ENCODE assay signal across 24 mouse cellular contexts in the genomic region with DNA sequence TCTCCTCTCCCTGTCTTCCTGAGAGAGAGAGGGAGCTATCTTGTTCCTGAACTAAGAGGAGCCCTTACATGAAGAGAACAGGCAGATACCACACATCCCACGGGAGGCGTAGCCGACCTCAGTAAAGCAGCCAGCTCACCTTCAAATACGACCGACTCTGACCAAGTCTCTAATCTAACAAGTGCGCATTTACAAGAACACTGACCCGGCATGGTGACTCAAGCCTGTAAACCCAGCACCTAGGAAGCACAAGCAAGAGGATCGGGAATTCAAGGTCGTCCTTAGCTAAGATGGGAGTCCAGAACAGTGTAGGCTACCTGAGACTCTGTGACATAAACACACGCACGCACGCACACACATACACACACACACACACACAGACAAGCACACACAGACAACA. TPM values are rescaled to one million over a fixed set of nuclear protein-coding genes. Genes with fewer than 3 reads are reported as not detected.
DNase-seq lines count a peak whose midpoint lies in the region; ATAC-seq and TF ChIP-seq lines count a peak whose summit lies in the region.
"Had no signal": no experiment of that assay in that cellular context is flagged by ENCODE, and none has a peak within 500 bp of the region (broad histone marks: within the 10 kb centered on the region; RNA-seq: fewer than 3 reads in every experiment).

No protein-coding gene starts in this region.

- H3K9ac ChIP-seq in liver, adult 2 months (ENCODE audit: low read depth, low read length) = no peak overlapping the region
- H3K9ac ChIP-seq in midbrain, embryonic 11.5 days (ENCODE audit: low read length) = no peak overlapping the region
- H3K9ac ChIP-seq in midbrain, embryonic 13.5 days (replicated peaks) = no peak overlapping the region
- no peak overlapping the region for H3K9ac ChIP-seq in intestine, postnatal 0 days (ENCODE audit: low read depth, low read length)
- H3K9ac ChIP-seq in stomach, postnatal 0 days (ENCODE audit: low read length) = no peak overlapping the region
- H3K9ac ChIP-seq: heart, embryonic 12.5 days; hindbrain, embryonic 14.5 days had no signal

- H3K4me1 ChIP-seq in liver, adult 2 months (ENCODE audit: control insufficient read depth, insufficient read depth, low read length) = peaks cover 13% of the 10 kb centered on the region
- H3K4me1 ChIP-seq in midbrain, embryonic 11.5 days (ENCODE audit: control insufficient read depth, insufficient read depth, low read length) = peaks cover 8% of the 10 kb centered on the region; the same call in 1 of the 2 replicates
- peaks cover 14% of the 10 kb centered on the region for H3K4me1 ChIP-seq in midbrain, embryonic 13.5 days (replicated peaks)
- H3K4me1 ChIP-seq in intestine, postnatal 0 days (replicated peaks; ENCODE audit: control insufficient read depth, insufficient read depth, low read length) = peaks cover 24% of the 10 kb centered on the region; the same call in 1 of the 2 replicates
- H3K4me1 ChIP-seq in stomach, postnatal 0 days (replicated peaks; ENCODE audit: control insufficient read depth, insufficient read depth) = peaks cover 3% of the 10 kb centered on the region; the same call in 1 of the 2 replicates

- TF ChIP-seq POLR2A in liver, adult 2 months (IDR thresholded peaks at IDR 0.05; ENCODE audit: extremely low read depth, insufficient read depth, low read length) = no peak

- H3K27ac ChIP-seq in liver, adult 2 months (replicated peaks; ENCODE audit: insufficient read depth, low read depth, low read length) = 0 out of 2 replicates have a peak overlapping the region, but pooled peaks have one; percentile 0
- no peak overlapping the region for H3K27ac ChIP-seq in midbrain, embryonic 11.5 days (ENCODE audit: low read depth, low read length)
- no peak overlapping the region for H3K27ac ChIP-seq in midbrain, embryonic 13.5 days
- H3K27ac ChIP-seq in intestine, postnatal 0 days (ENCODE audit: low read depth, low read length) = peak overlapping the region; percentile 73
- peak overlapping the region; percentile 31; the same call in 1 of the 2 replicates for H3K27ac ChIP-seq in stomach, postnatal 0 days (replicated peaks)
- H3K27ac ChIP-seq: hindbrain, embryonic 10.5 days; hindbrain, embryonic 14.5 days had no signal

- H3K27me3 ChIP-seq in liver, adult 2 months (ENCODE audit: control insufficient read depth, insufficient read depth, low read length) = no peaks in the 10 kb centered on the region
- no peaks in the 10 kb centered on the region for H3K27me3 ChIP-seq in midbrain, embryonic 11.5 days (ENCODE audit: control insufficient read depth, insufficient read depth, low read length)
- 0 out of 2 replicates have a peak, but pooled peaks cover 5% of the 10 kb centered on the region for H3K27me3 ChIP-seq in midbrain, embryonic 13.5 days
- no peaks in the 10 kb centered on the region for H3K27me3 ChIP-seq in intestine, postnatal 0 days (replicated peaks; ENCODE audit: control insufficient read depth, insufficient read depth, low read length)
- no peaks in the 10 kb centered on the region for H3K27me3 ChIP-seq in stomach, postnatal 0 days (ENCODE audit: control insufficient read depth, insufficient read depth, low read length)
- H3K27me3 ChIP-seq: CH12.LX, Patski had no signal

- H3K4me3 ChIP-seq in liver, adult 2 months (ENCODE audit: insufficient read depth, low read depth, low read length) = no peak overlapping the region
- no peak overlapping the region for H3K4me3 ChIP-seq in midbrain, embryonic 11.5 days (ENCODE audit: low read depth, low read length)
- no peak overlapping the region for H3K4me3 ChIP-seq in midbrain, embryonic 13.5 days (replicated peaks)
- no peak overlapping the region for H3K4me3 ChIP-seq in intestine, postnatal 0 days (ENCODE audit: low read depth, low read length)
- H3K4me3 ChIP-seq in stomach, postnatal 0 days (ENCODE audit: low read depth, low read length) = no peak overlapping the region
- H3K4me3 ChIP-seq: heart, embryonic 12.5 days; hindbrain, embryonic 10.5 days had no signal

- no peak for ATAC-seq in midbrain, embryonic 11.5 days (ENCODE audit: low FRiP score)
- ATAC-seq in midbrain, embryonic 13.5 days = no peak
- ATAC-seq in intestine, postnatal 0 days = peak; percentile 55
- ATAC-seq in stomach, postnatal 0 days (ENCODE audit: low FRiP score, low TSS enrichment) = peak; percentile 75
- ATAC-seq: activated CD4-positive, CD25-positive, alpha-beta regulatory T cell, adult 4 months; forebrain, embryonic 16.5 days; Patski had no signal

- no peaks in the 10 kb centered on the region for H3K9me3 ChIP-seq in midbrain, embryonic 11.5 days (ENCODE audit: control insufficient read depth, low read length)
- no peaks in the 10 kb centered on the region for H3K9me3 ChIP-seq in midbrain, embryonic 13.5 days
- no peaks in the 10 kb centered on the region for H3K9me3 ChIP-seq in intestine, postnatal 0 days (ENCODE audit: control insufficient read depth)
- no peaks in the 10 kb centered on the region for H3K9me3 ChIP-seq in stomach, postnatal 0 days (ENCODE audit: control insufficient read depth, low read length)
- H3K9me3 ChIP-seq: heart, embryonic 12.5 days; hindbrain, embryonic 10.5 days had no signal

- no peak for TF ChIP-seq CTCF in liver, adult 2 months (IDR thresholded peaks at IDR 0.05; ENCODE audit: low read depth, low read length)
- no peak for TF ChIP-seq CTCF in intestine, postnatal 0 days (IDR thresholded peaks at IDR 0.05; ENCODE audit: low read depth)
- TF ChIP-seq CTCF in stomach, postnatal 0 days (IDR thresholded peaks at IDR 0.05; ENCODE audit: low read depth) = no peak

- no peak for TF ChIP-seq EP300 in stomach, postnatal 0 days (optimal IDR thresholded peaks at IDR 0.05)

- no peaks in the 10 kb centered on the region; the same call in 1 of the 2 replicates for H3K79me2 ChIP-seq in liver, adult 2 months (ENCODE audit: control insufficient read depth, insufficient read depth, low read length)

- DNase-seq in liver, adult 2 months (ENCODE audit: extremely low read depth, low read depth, low spot score) = no peak
- DNase-seq in liver = no peak
- DNase-seq in midbrain, embryonic 11.5 days (ENCODE audit: low spot score, missing footprints) = peak; percentile 73
- peak; percentile 57 for DNase-seq in stomach, postnatal 0 days (ENCODE audit: low spot score)
- DNase-seq in heart, adult 18-20 months = no peak
- DNase-seq in spleen, postnatal 4 days (ENCODE audit: low spot score in 2 of 2) = no peak
- DNase-seq: adrenal gland, postnatal 14 days; cerebellum, adult 2 months; cerebellum, postnatal 10 days; gastrocnemius, postnatal 10 days had no signal

- no peak overlapping the region for H3K4me2 ChIP-seq in midbrain, embryonic 11.5 days
- H3K4me2 ChIP-seq in midbrain, embryonic 13.5 days (replicated peaks) = no peak overlapping the region
- peak overlapping the region; percentile 14; the same call in 1 of the 2 replicates for H3K4me2 ChIP-seq in intestine, postnatal 0 days (replicated peaks; ENCODE audit: low read depth)
- H3K4me2 ChIP-seq in stomach, postnatal 0 days (replicated peaks; ENCODE audit: low read depth) = no peak overlapping the region
- H3K4me2 ChIP-seq: heart, embryonic 12.5 days; hindbrain, embryonic 14.5 days had no signal

- 87% methylated on average over 12 of the region's 12 CpGs for WGBS in liver, adult 2 months
- WGBS in midbrain, embryonic 11.5 days = 87% methylated on average over 12 of the region's 12 CpGs
- 87% methylated on average over 12 of the region's 12 CpGs for WGBS in midbrain, embryonic 13.5 days
- 57% methylated on average over 12 of the region's 12 CpGs for WGBS in intestine, postnatal 0 days
- WGBS in stomach, postnatal 0 days = 73% methylated on average over 12 of the region's 12 CpGs

- peaks cover 34% of the 10 kb centered on the region for H3K36me3 ChIP-seq in liver, adult 2 months (ENCODE audit: control insufficient read depth, insufficient read depth, low read length)
- H3K36me3 ChIP-seq in midbrain, embryonic 11.5 days (ENCODE audit: control insufficient read depth, insufficient read depth, low read length) = no peaks in the 10 kb centered on the region
- H3K36me3 ChIP-seq in midbrain, embryonic 13.5 days = peaks cover 59% of the 10 kb centered on the region
- peaks cover 29% of the 10 kb centered on the region; the same call in 1 of the 2 replicates for H3K36me3 ChIP-seq in intestine, postnatal 0 days (ENCODE audit: control insufficient read depth, insufficient read depth)
- H3K36me3 ChIP-seq in stomach, postnatal 0 days (ENCODE audit: control insufficient read depth, insufficient read depth, low read length) = no peaks in the 10 kb centered on the region; the same call in 1 of the 2 replicates
- H3K36me3 ChIP-seq: heart, embryonic 12.5 days had no signal

RNA-seq across cellular contexts. Expression of a gene that starts 17.5 kb away (rescaled TPM):
- total RNA-seq in liver, adult 2 months (2014; rRNA removed) = 26.1 and 28.1 TPM in 2 replicates
- polyA plus RNA-seq in liver, adult 2 months (2012; rRNA removed) = 57.0 and 60.9 TPM in 2 replicates
- 20.8 and 22.3 TPM in 2 replicates for polyA plus RNA-seq in midbrain, embryonic 11.5 days (2014; fragmentation: Nextera tagmentation; extraction: Ambion mirVana)
- polyA plus RNA-seq in midbrain, embryonic 13.5 days (2015; fragmentation: Nextera tagmentation; extraction: Ambion mirVana) = 28.7 and 29.7 TPM in 2 replicates
- 30.4 and 31.7 TPM in 2 replicates for polyA plus RNA-seq in intestine, postnatal 0 days (2015; fragmentation: Nextera tagmentation; extraction: Ambion mirVana)
- polyA plus RNA-seq in stomach, postnatal 0 days (2015; fragmentation: Nextera tagmentation; extraction: Ambion mirVana) = 9.7 and 9.8 TPM in 2 replicates
- total RNA-seq in heart, adult 18-20 months (2021) = 10 to 100 TPM; 12.3 to 14.2 TPM

RNA-seq across cellular contexts. Expression of a gene that starts 18.5 kb away (rescaled TPM):
- total RNA-seq in liver, adult 2 months (2014; rRNA removed) = 23.4 and 37.9 TPM in 2 replicates
- polyA plus RNA-seq in liver, adult 2 months (2012; rRNA removed) = 109 and 117 TPM in 2 replicates
- polyA plus RNA-seq in midbrain, embryonic 11.5 days (2014; fragmentation: Nextera tagmentation; extraction: Ambion mirVana) = 6.3 and 6.8 TPM in 2 replicates
- 28.8 and 31.1 TPM in 2 replicates for polyA plus RNA-seq in midbrain, embryonic 13.5 days (2015; fragmentation: Nextera tagmentation; extraction: Ambion mirVana)
- 93.1 and 101 TPM in 2 replicates for polyA plus RNA-seq in intestine, postnatal 0 days (2015; fragmentation: Nextera tagmentation; extraction: Ambion mirVana)
- polyA plus RNA-seq in stomach, postnatal 0 days (2015; fragmentation: Nextera tagmentation; extraction: Ambion mirVana) = 27.9 and 32.7 TPM in 2 replicates
- total RNA-seq in heart, adult 18-20 months (2021) = 1 to 10 TPM; 4.4 to 5.9 TPM

RNA-seq across cellular contexts. Expression of a gene that starts 32.4 kb away (rescaled TPM):
- 12.9 and 16.5 TPM in 2 replicates for total RNA-seq in liver, adult 2 months (2014; rRNA removed)
- polyA plus RNA-seq in liver, adult 2 months (2012; rRNA removed) = 59.0 and 68.1 TPM in 2 replicates
- 128 and 132 TPM in 2 replicates for polyA plus RNA-seq in midbrain, embryonic 11.5 days (2014; fragmentation: Nextera tagmentation; extraction: Ambion mirVana)
- polyA plus RNA-seq in midbrain, embryonic 13.5 days (2015; fragmentation: Nextera tagmentation; extraction: Ambion mirVana) = 51.7 and 56.8 TPM in 2 replicates
- polyA plus RNA-seq in intestine, postnatal 0 days (2015; fragmentation: Nextera tagmentation; extraction: Ambion mirVana) = 61.2 and 62.5 TPM in 2 replicates
- 55.6 and 58.1 TPM in 2 replicates for polyA plus RNA-seq in stomach, postnatal 0 days (2015; fragmentation: Nextera tagmentation; extraction: Ambion mirVana)
- total RNA-seq in heart, adult 18-20 months (2021) = 10 to 100 TPM; 16.8 to 18.3 TPM

RNA-seq across cellular contexts. Expression of a gene that starts 58.2 kb away (rescaled TPM):
- total RNA-seq in liver, adult 2 months (2014; rRNA removed) = not detected in 2 replicates
- polyA plus RNA-seq in liver, adult 2 months (2012; rRNA removed) = not detected in 2 replicates
- polyA plus RNA-seq in midbrain, embryonic 11.5 days (2014; fragmentation: Nextera tagmentation; extraction: Ambion mirVana) = 0.48 TPM in 1 of 2 replicates, not detected in the other
- not detected in 2 replicates for polyA plus RNA-seq in midbrain, embryonic 13.5 days (2015; fragmentation: Nextera tagmentation; extraction: Ambion mirVana)
- polyA plus RNA-seq in intestine, postnatal 0 days (2015; fragmentation: Nextera tagmentation; extraction: Ambion mirVana) = not detected in 2 replicates
- polyA plus RNA-seq in stomach, postnatal 0 days (2015; fragmentation: Nextera tagmentation; extraction: Ambion mirVana) = 0.64 TPM in 1 of 2 replicates, not detected in the other
- not detected for total RNA-seq in heart, adult 18-20 months (2021)
- total RNA-seq: CH12.LX; heart, adult 8-10 months; heart, postnatal 25 days had no signal
- polyA plus RNA-seq: activated CD4-positive, CD25-positive, alpha-beta regulatory T cell, adult 4 months; embryonic facial prominence, embryonic 11.5 days; forebrain, embryonic 11.5 days; forebrain, embryonic 16.5 days; heart, embryonic 12.5 days; heart, embryonic 16.5 days; hindbrain, embryonic 10.5 days; hindbrain, embryonic 14.5 days had no signal

Comparison
In these comparisons a context has a peak if more than half of its experiments do, and no peak if none do; other contexts are left out.
1. DNase-seq: peak in midbrain, embryonic 11.5 days (single experiment) and stomach, postnatal 0 days (single experiment); none in liver, adult 2 months (single experiment), liver (single experiment), heart, adult 18-20 months (0 of 2) and spleen, postnatal 4 days (0 of 2).
2. H3K27ac ChIP-seq: peak in liver, adult 2 months (single experiment), intestine, postnatal 0 days (single experiment) and stomach, postnatal 0 days (single experiment); none in midbrain, embryonic 11.5 days (single experiment) and midbrain, embryonic 13.5 days (single experiment).
3. ATAC-seq: peak in intestine, postnatal 0 days (single experiment) and stomach, postnatal 0 days (single experiment); none in midbrain, embryonic 11.5 days (single experiment) and midbrain, embryonic 13.5 days (single experiment).